ENCODE assay signal across 12 mouse cellular contexts in genomic region chr17:61815490-61815889, GRCm38 (mm10).
"Had no signal": no experiment of that assay in that cellular context is flagged by ENCODE, and none has a peak within 500 bp of the region (broad histone marks: within the 10 kb centered on the region; RNA-seq: fewer than 3 reads in every experiment).

No protein-coding gene starts in this region.

- H3K36me3 ChIP-seq: limb, embryonic 10.5 days; midbrain, embryonic 15.5 days; neural tube, embryonic 12.5 days had no signal

- ATAC-seq: midbrain, embryonic 15.5 days had no signal

- DNase-seq: kidney, postnatal 10 days; lung, embryonic 14.5 days; lung, postnatal 10 days; lung, postnatal 4 days; thymus, postnatal 4 days had no signal

- H3K4me1 ChIP-seq: limb, embryonic 10.5 days; midbrain, embryonic 15.5 days; neural tube, embryonic 12.5 days had no signal

- H3K27me3 ChIP-seq: midbrain, embryonic 15.5 days; neural tube, embryonic 12.5 days had no signal

- H3K9me3 ChIP-seq: limb, embryonic 10.5 days; midbrain, embryonic 15.5 days; neural tube, embryonic 12.5 days had no signal

- H3K27ac ChIP-seq: left cerebral cortex, adult 2 months; limb, embryonic 10.5 days; midbrain, embryonic 15.5 days; neural tube, embryonic 12.5 days; stomach, postnatal 0 days had no signal

- H3K4me2 ChIP-seq: liver, embryonic 11.5 days; lung, embryonic 14.5 days; midbrain, embryonic 11.5 days; midbrain, embryonic 15.5 days; neural tube, embryonic 12.5 days had no signal

- H3K4me3 ChIP-seq: left cerebral cortex, adult 2 months; limb, embryonic 10.5 days; midbrain, embryonic 15.5 days; neural tube, embryonic 12.5 days had no signal

- H3K9ac ChIP-seq: lung, embryonic 14.5 days; midbrain, embryonic 15.5 days; neural tube, embryonic 12.5 days had no signal
